23 mouse cellular contexts compared by ENCODE assay signal in the genomic region with DNA sequence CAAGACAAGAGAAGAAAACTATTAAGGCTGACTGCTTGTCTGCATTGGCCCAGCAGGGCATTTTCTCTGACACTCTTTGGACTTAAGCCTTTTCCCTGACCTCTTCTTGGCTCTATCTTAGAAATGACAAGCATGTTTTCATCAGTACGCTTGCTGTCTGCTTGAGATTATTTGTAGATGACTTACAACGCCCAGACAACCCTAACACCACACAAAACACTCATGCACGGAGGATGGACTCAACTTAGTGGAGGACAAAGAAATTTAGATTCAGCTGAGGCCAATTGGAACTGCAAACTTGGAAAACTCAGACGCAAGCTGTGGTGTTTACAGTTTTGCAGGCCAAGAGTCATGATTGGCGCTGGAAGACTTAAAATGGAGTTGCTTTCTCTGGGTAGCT. TPM values are rescaled to one million over a fixed set of nuclear protein-coding genes. Genes with fewer than 3 reads are reported as not detected.
DNase-seq lines count a peak whose midpoint lies in the region; ATAC-seq and TF ChIP-seq lines count a peak whose summit lies in the region.
"Had no signal": no experiment of that assay in that cellular context is flagged by ENCODE, and none has a peak within 500 bp of the region (broad histone marks: within the 10 kb centered on the region; RNA-seq: fewer than 3 reads in every experiment).

No protein-coding gene starts in this region.

- no peak for TF ChIP-seq EP300 in stomach, postnatal 0 days (optimal IDR thresholded peaks at IDR 0.05)

- H3K27me3 ChIP-seq in heart, embryonic 10.5 days (ENCODE audit: insufficient read depth, poor library complexity, severe bottlenecking), result no peaks in the 10 kb centered on the region
- H3K27me3 ChIP-seq in midbrain, postnatal 0 days (ENCODE audit: insufficient read depth, low read length), result no peaks in the 10 kb centered on the region
- H3K27me3 ChIP-seq in midbrain, embryonic 16.5 days (ENCODE audit: control insufficient read depth, insufficient read depth, low read depth, low read length), result no peaks in the 10 kb centered on the region
- no peaks in the 10 kb centered on the region for H3K27me3 ChIP-seq in stomach, postnatal 0 days (ENCODE audit: control insufficient read depth, insufficient read depth, low read length)
- H3K27me3 ChIP-seq: heart, embryonic 13.5 days; liver, embryonic 13.5 days; neural tube, embryonic 12.5 days had no signal

- no peak overlapping the region for H3K27ac ChIP-seq in heart, embryonic 10.5 days
- H3K27ac ChIP-seq in midbrain, postnatal 0 days (ENCODE audit: low read depth, low read length), result no peak overlapping the region
- no peak overlapping the region for H3K27ac ChIP-seq in midbrain, embryonic 16.5 days (ENCODE audit: low read length)
- H3K27ac ChIP-seq in stomach, postnatal 0 days (replicated peaks), result no peak overlapping the region
- H3K27ac ChIP-seq: forebrain, embryonic 10.5 days; heart, embryonic 13.5 days; liver, embryonic 13.5 days; neural tube, embryonic 12.5 days had no signal

- no peak overlapping the region for H3K4me2 ChIP-seq in midbrain, postnatal 0 days (ENCODE audit: low read depth, low read length, poor library complexity, severe bottlenecking)
- H3K4me2 ChIP-seq in midbrain, embryonic 16.5 days (ENCODE audit: low read length), result no peak overlapping the region
- no peak overlapping the region for H3K4me2 ChIP-seq in stomach, postnatal 0 days (replicated peaks; ENCODE audit: low read depth)
- H3K4me2 ChIP-seq: heart, embryonic 13.5 days; liver, embryonic 13.5 days; midbrain, embryonic 11.5 days; neural tube, embryonic 12.5 days had no signal

- no peak overlapping the region for H3K9ac ChIP-seq in midbrain, postnatal 0 days (replicated peaks; ENCODE audit: low read length, poor library complexity, severe bottlenecking)
- H3K9ac ChIP-seq in midbrain, embryonic 16.5 days (ENCODE audit: low read depth, low read length), result no peak overlapping the region
- H3K9ac ChIP-seq in stomach, postnatal 0 days (ENCODE audit: low read length), result no peak overlapping the region
- H3K9ac ChIP-seq: heart, embryonic 13.5 days; liver, embryonic 13.5 days; neural tube, embryonic 12.5 days had no signal

- peak; percentile 17 for DNase-seq in cerebellum, adult 9-10 months
- no peak for DNase-seq in cerebellum, adult 8-10 months
- DNase-seq in heart, embryonic 10.5 days (ENCODE audit: low spot score), result peak; percentile 22
- no peak for DNase-seq in heart, postnatal 4 days
- DNase-seq in midbrain, postnatal 0 days (ENCODE audit: low spot score), result peak; percentile 68
- no peak for DNase-seq in stomach, postnatal 0 days (ENCODE audit: low spot score)
- no peak for DNase-seq in yolk sac, embryonic 10.5 days (ENCODE audit: low spot score)
- DNase-seq: adrenal gland, postnatal 25 days; cerebellum, adult 11 months; cerebellum, postnatal 25 days; heart, postnatal 36 days; layer of hippocampus, adult 9-11 months; liver, embryonic 13.5 days; thymus, adult 2 months had no signal

- no peaks in the 10 kb centered on the region for H3K9me3 ChIP-seq in heart, embryonic 10.5 days
- no peaks in the 10 kb centered on the region for H3K9me3 ChIP-seq in midbrain, postnatal 0 days (ENCODE audit: low read length)
- no peaks in the 10 kb centered on the region for H3K9me3 ChIP-seq in midbrain, embryonic 16.5 days (replicated peaks; ENCODE audit: control insufficient read depth, low read length, poor library complexity, severe bottlenecking)
- H3K9me3 ChIP-seq in stomach, postnatal 0 days (ENCODE audit: control insufficient read depth, low read length), result no peaks in the 10 kb centered on the region
- H3K9me3 ChIP-seq: forebrain, embryonic 10.5 days; liver, embryonic 13.5 days; neural tube, embryonic 12.5 days had no signal

- WGBS in heart, embryonic 10.5 days, result 63% methylated on average over 5 of the region's 5 CpGs
- 72% methylated on average over 5 of the region's 5 CpGs for WGBS in midbrain, postnatal 0 days
- WGBS in midbrain, embryonic 16.5 days, result 72% methylated on average over 5 of the region's 5 CpGs
- 47% methylated on average over 5 of the region's 5 CpGs for WGBS in stomach, postnatal 0 days

- peaks cover 22% of the 10 kb centered on the region for H3K4me1 ChIP-seq in heart, embryonic 10.5 days
- no peaks in the 10 kb centered on the region for H3K4me1 ChIP-seq in midbrain, postnatal 0 days (ENCODE audit: insufficient read depth, low read length)
- H3K4me1 ChIP-seq in midbrain, embryonic 16.5 days (ENCODE audit: control insufficient read depth, insufficient read depth, low read length), result 0 out of 2 replicates have a peak, but pooled peaks cover 2% of the 10 kb centered on the region
- no peaks in the 10 kb centered on the region; the same call in 1 of the 2 replicates for H3K4me1 ChIP-seq in stomach, postnatal 0 days (replicated peaks; ENCODE audit: control insufficient read depth, insufficient read depth)

- no peak for ATAC-seq in midbrain, postnatal 0 days (ENCODE audit: low FRiP score)
- no peak for ATAC-seq in midbrain, embryonic 16.5 days
- ATAC-seq in stomach, postnatal 0 days (ENCODE audit: low FRiP score, low TSS enrichment), result no peak; the same call in 1 of the 2 replicates
- ATAC-seq: activated CD4-positive, CD25-positive, alpha-beta regulatory T cell, adult 4 months had no signal

- no peaks in the 10 kb centered on the region for H3K36me3 ChIP-seq in heart, embryonic 10.5 days
- H3K36me3 ChIP-seq in midbrain, postnatal 0 days (ENCODE audit: insufficient read depth, low read length), result no peaks in the 10 kb centered on the region
- no peaks in the 10 kb centered on the region for H3K36me3 ChIP-seq in midbrain, embryonic 16.5 days (ENCODE audit: control insufficient read depth, insufficient read depth, low read length)
- no peaks in the 10 kb centered on the region for H3K36me3 ChIP-seq in stomach, postnatal 0 days (ENCODE audit: control insufficient read depth, insufficient read depth, low read length)
- H3K36me3 ChIP-seq: forebrain, embryonic 10.5 days; heart, embryonic 13.5 days; liver, embryonic 13.5 days; neural tube, embryonic 12.5 days had no signal

- H3K4me3 ChIP-seq in heart, embryonic 10.5 days, result no peak overlapping the region
- H3K4me3 ChIP-seq in midbrain, postnatal 0 days (ENCODE audit: low read depth, low read length), result no peak overlapping the region
- H3K4me3 ChIP-seq in midbrain, embryonic 16.5 days (ENCODE audit: low read depth, low read length), result no peak overlapping the region
- H3K4me3 ChIP-seq in stomach, postnatal 0 days (ENCODE audit: low read depth, low read length), result no peak overlapping the region
- H3K4me3 ChIP-seq: forebrain, embryonic 10.5 days; heart, embryonic 13.5 days; liver, embryonic 13.5 days; neural tube, embryonic 12.5 days had no signal

- no peak for TF ChIP-seq CTCF in midbrain, postnatal 0 days (IDR thresholded peaks at IDR 0.05)
- 0 out of 2 replicates have a peak, but pooled peaks have one; percentile 8 for TF ChIP-seq CTCF in stomach, postnatal 0 days (IDR thresholded peaks at IDR 0.05; ENCODE audit: low read depth)

RNA-seq across cellular contexts. Expression of a gene that starts 34.7 kb away (rescaled TPM):
- 0.63 and 1.2 TPM in 2 replicates for polyA plus RNA-seq in heart, embryonic 10.5 days (2016; fragmentation: Nextera tagmentation; extraction: Ambion mirVana)
- 1 to 10 TPM; 8.2 to 8.6 TPM for total RNA-seq in heart, postnatal 4 days (2021)
- total RNA-seq in midbrain, postnatal 0 days (2014; rRNA removed), result not detected in 2 replicates
- polyA plus RNA-seq in midbrain, postnatal 0 days (2015; fragmentation: Nextera tagmentation; extraction: Ambion mirVana), result not detected in 2 replicates
- not detected in 2 replicates for polyA plus RNA-seq in midbrain, embryonic 16.5 days (2015; fragmentation: Nextera tagmentation; extraction: Ambion mirVana)
- 1.3 and 1.4 TPM in 2 replicates for polyA plus RNA-seq in stomach, postnatal 0 days (2015; fragmentation: Nextera tagmentation; extraction: Ambion mirVana)
- total RNA-seq: adrenal gland, postnatal 25 days had no signal
- polyA plus RNA-seq: activated CD4-positive, CD25-positive, alpha-beta regulatory T cell, adult 4 months; forebrain, embryonic 10.5 days; kidney, embryonic 14.5 days; limb, embryonic 11.5 days; liver, embryonic 13.5 days; midbrain, embryonic 11.5 days; neural tube, embryonic 12.5 days; stomach, embryonic 14.5 days; thymus, adult 2 months had no signal

RNA-seq across cellular contexts. Expression of a gene that starts 49.6 kb away (rescaled TPM):
- 0.73 and 1.4 TPM in 2 replicates for polyA plus RNA-seq in heart, embryonic 10.5 days (2016; fragmentation: Nextera tagmentation; extraction: Ambion mirVana)
- under 1 TPM; 0.57 to 0.72 TPM for total RNA-seq in heart, postnatal 4 days (2021)
- total RNA-seq in midbrain, postnatal 0 days (2014; rRNA removed), result 0.52 and 0.66 TPM in 2 replicates
- polyA plus RNA-seq in midbrain, postnatal 0 days (2015; fragmentation: Nextera tagmentation; extraction: Ambion mirVana), result 0.28 and 0.39 TPM in 2 replicates
- 0.15 and 0.40 TPM in 2 replicates for polyA plus RNA-seq in midbrain, embryonic 16.5 days (2015; fragmentation: Nextera tagmentation; extraction: Ambion mirVana)
- polyA plus RNA-seq in stomach, postnatal 0 days (2015; fragmentation: Nextera tagmentation; extraction: Ambion mirVana), result 0.06 and 0.21 TPM in 2 replicates
- polyA plus RNA-seq: activated CD4-positive, CD25-positive, alpha-beta regulatory T cell, adult 4 months; neural tube, embryonic 12.5 days had no signal

Comparison
In these comparisons a context has a peak if more than half of its experiments do, and no peak if none do; other contexts are left out.
1. DNase-seq: peak in cerebellum, adult 9-10 months (single experiment), heart, embryonic 10.5 days (single experiment) and midbrain, postnatal 0 days (single experiment); none in cerebellum, adult 8-10 months (single experiment), heart, postnatal 4 days (single experiment), stomach, postnatal 0 days (single experiment) and yolk sac, embryonic 10.5 days (single experiment).